Mouse (Mus musculus): Measurements from ENCODE around the gene Dock4. TPM values are rescaled to one million over a fixed set of nuclear protein-coding genes. Genes with fewer than 3 reads are reported as not detected.

Dock4 gene
- polyA plus RNA-seq, 1 experiment from 2014 or later, result 7.2 TPM

GRCm38 (mm10) chr12:40497806-40498205 is 52.1 kb downstream of the Dock4 start:
- Histone ChIP-seq H3K4me1 (replicated peaks) (peaks cover 20% of the 10 kb centered on the region), H3K4me3 (no peak overlapping the region), H3K9ac (no peak overlapping the region), H3K9me3 (replicated peaks) (no peaks in the 10 kb centered on the region), H3K27me3 (no peaks in the 10 kb centered on the region), H3K27ac (no peak overlapping the region), H3K4me2 (no peak overlapping the region), H3K36me3 (no peaks in the 10 kb centered on the region)
- no peak for ATAC-seq (replicated peaks; ENCODE audit: insufficient number of reproducible peaks, insufficient read depth, low FRiP score, low read depth)
- 59% methylated on average over 5 of the region's 5 CpGs for WGBS

GRCm38 (mm10) chr12:40498250-40498671 is 52.5 kb downstream of the Dock4 start:
- Histone ChIP-seq H3K27ac (no peak overlapping the region), H3K4me1 (replicated peaks) (peaks cover 20% of the 10 kb centered on the region), H3K9me3 (replicated peaks) (no peaks in the 10 kb centered on the region), H3K4me2 (no peak overlapping the region), H3K27me3 (no peaks in the 10 kb centered on the region), H3K9ac (no peak overlapping the region), H3K36me3 (no peaks in the 10 kb centered on the region), H3K4me3 (no peak overlapping the region)
- 68% methylated on average over 7 of the region's 7 CpGs for WGBS
- ATAC-seq (replicated peaks; ENCODE audit: insufficient number of reproducible peaks, insufficient read depth, low FRiP score, low read depth), result no peak

- Histone ChIP-seq H3K4me1 (replicated peaks) (peaks cover 24% of the 10 kb centered on the region), H3K9me3 (replicated peaks) (no peaks in the 10 kb centered on the region), H3K4me2 (0 out of 2 replicates have a peak overlapping the region, but pooled peaks have one; percentile 10), H3K9ac (no peak overlapping the region), H3K27ac (no peak overlapping the region), H3K36me3 (no peaks in the 10 kb centered on the region), H3K27me3 (no peaks in the 10 kb centered on the region), H3K4me3 (no peak overlapping the region)
- ATAC-seq (replicated peaks; ENCODE audit: insufficient number of reproducible peaks, insufficient read depth, low FRiP score, low read depth), result peak; percentile 36; the same call in 1 of the 2 replicates
- WGBS, result 50% methylated on average over 15 of the region's 15 CpGs
These were observed 53.3 kb downstream of the Dock4 start for GRCm38 (mm10) chr12:40498928-40499626.

GRCm38 (mm10) chr12:40499627-40500329 is 54.0 kb downstream of the Dock4 start:
- Histone ChIP-seq H3K4me2 (0 out of 2 replicates have a peak overlapping the region, but pooled peaks have one; percentile 10), H3K9ac (no peak overlapping the region), H3K27me3 (no peaks in the 10 kb centered on the region), H3K4me1 (replicated peaks) (peaks cover 24% of the 10 kb centered on the region), H3K4me3 (no peak overlapping the region), H3K9me3 (replicated peaks) (no peaks in the 10 kb centered on the region), H3K36me3 (no peaks in the 10 kb centered on the region), H3K27ac (no peak overlapping the region)
- WGBS, result 49% methylated on average over 5 of the region's 5 CpGs
- peak; percentile 64; the same call in 1 of the 2 replicates for ATAC-seq (replicated peaks; ENCODE audit: insufficient number of reproducible peaks, insufficient read depth, low FRiP score, low read depth)

- Histone ChIP-seq H3K4me2 (no peak overlapping the region), H3K4me3 (no peak overlapping the region), H3K9ac (no peak overlapping the region), H3K4me1 (replicated peaks) (peaks cover 24% of the 10 kb centered on the region), H3K36me3 (no peaks in the 10 kb centered on the region), H3K27ac (no peak overlapping the region), H3K9me3 (replicated peaks) (no peaks in the 10 kb centered on the region), H3K27me3 (no peaks in the 10 kb centered on the region)
- WGBS, result 73% methylated on average over 1 of the region's 1 CpGs
- ATAC-seq (replicated peaks; ENCODE audit: insufficient number of reproducible peaks, insufficient read depth, low FRiP score, low read depth), result no peak
These were observed 55.4 kb downstream of the Dock4 start for GRCm38 (mm10) chr12:40501141-40501540.

GRCm38 (mm10) chr12:40503520-40503919 is 57.8 kb downstream of the Dock4 start:
- 54% methylated on average over 3 of the region's 3 CpGs for WGBS
- Histone ChIP-seq H3K4me2 (no peak overlapping the region), H3K9ac (no peak overlapping the region)

GRCm38 (mm10) chr12:40504687-40505086 is 58.9 kb downstream of the Dock4 start:
- H3K4me3 ChIP-seq, result no peak overlapping the region
- no peak overlapping the region for H3K9ac ChIP-seq
- 55% methylated on average over 3 of the region's 3 CpGs for WGBS
- 0 out of 2 replicates have a peak overlapping the region, but pooled peaks have one; percentile 5 for H3K4me2 ChIP-seq
- no peaks in the 10 kb centered on the region for H3K36me3 ChIP-seq
- peaks cover 12% of the 10 kb centered on the region for H3K4me1 ChIP-seq (replicated peaks)
- no peaks in the 10 kb centered on the region for H3K27me3 ChIP-seq
- H3K27ac ChIP-seq, result peak overlapping the region; percentile 39; the same call in 1 of the 2 replicates
- ATAC-seq (replicated peaks; ENCODE audit: insufficient number of reproducible peaks, insufficient read depth, low FRiP score, low read depth), result 0 out of 2 replicates have a peak, but pooled peaks have one; percentile 47
- no peaks in the 10 kb centered on the region for H3K9me3 ChIP-seq (replicated peaks)

More at GRCm38 (mm10) chr12:40503520-40503919, 57.8 kb downstream of the Dock4 start:
- H3K4me3 ChIP-seq, result no peak overlapping the region
- no peaks in the 10 kb centered on the region for H3K9me3 ChIP-seq (replicated peaks)
- H3K27ac ChIP-seq, result no peak overlapping the region
- H3K36me3 ChIP-seq, result no peaks in the 10 kb centered on the region
- H3K4me1 ChIP-seq (replicated peaks), result peaks cover 23% of the 10 kb centered on the region
- no peak for ATAC-seq (replicated peaks; ENCODE audit: insufficient number of reproducible peaks, insufficient read depth, low FRiP score, low read depth)
- no peaks in the 10 kb centered on the region for H3K27me3 ChIP-seq

- peaks cover 21% of the 10 kb centered on the region for H3K4me1 ChIP-seq (replicated peaks)
- 76% methylated on average over 4 of the region's 4 CpGs for WGBS
- ATAC-seq (replicated peaks; ENCODE audit: insufficient number of reproducible peaks, insufficient read depth, low FRiP score, low read depth), result no peak
- no peak overlapping the region for H3K4me2 ChIP-seq
- H3K36me3 ChIP-seq, result no peaks in the 10 kb centered on the region
- H3K27ac ChIP-seq, result no peak overlapping the region
- H3K9ac ChIP-seq, result no peak overlapping the region
- no peaks in the 10 kb centered on the region for H3K27me3 ChIP-seq
- no peak overlapping the region for H3K4me3 ChIP-seq
- no peaks in the 10 kb centered on the region for H3K9me3 ChIP-seq (replicated peaks)
These were observed 62.2 kb downstream of the Dock4 start for GRCm38 (mm10) chr12:40507823-40508390.

GRCm38 (mm10) chr12:40508416-40508815 is 62.7 kb downstream of the Dock4 start:
- Histone ChIP-seq H3K27me3 (no peaks in the 10 kb centered on the region), H3K4me1 (replicated peaks) (peaks cover 19% of the 10 kb centered on the region), H3K36me3 (no peaks in the 10 kb centered on the region), H3K27ac (no peak overlapping the region), H3K9me3 (replicated peaks) (no peaks in the 10 kb centered on the region), H3K4me2 (no peak overlapping the region), H3K4me3 (no peak overlapping the region), H3K9ac (no peak overlapping the region)
- 53% methylated on average over 8 of the region's 8 CpGs for WGBS
- ATAC-seq (replicated peaks; ENCODE audit: insufficient number of reproducible peaks, insufficient read depth, low FRiP score, low read depth), result no peak

- WGBS, result 29% methylated on average over 8 of the region's 8 CpGs
- Histone ChIP-seq H3K4me3 (no peak overlapping the region), H3K9ac (no peak overlapping the region), H3K27ac (no peak overlapping the region), H3K4me2 (no peak overlapping the region), H3K27me3 (no peaks in the 10 kb centered on the region), H3K36me3 (no peaks in the 10 kb centered on the region), H3K9me3 (replicated peaks) (no peaks in the 10 kb centered on the region), H3K4me1 (replicated peaks) (peaks cover 18% of the 10 kb centered on the region)
- ATAC-seq (replicated peaks; ENCODE audit: insufficient number of reproducible peaks, insufficient read depth, low FRiP score, low read depth), result no peak
These were observed 66.1 kb downstream of the Dock4 start for GRCm38 (mm10) chr12:40511643-40512369.

GRCm38 (mm10) chr12:40512370-40512693 is 66.6 kb downstream of the Dock4 start:
- ATAC-seq (replicated peaks; ENCODE audit: insufficient number of reproducible peaks, insufficient read depth, low FRiP score, low read depth), result no peak
- Histone ChIP-seq H3K9ac (no peak overlapping the region), H3K4me2 (no peak overlapping the region), H3K27me3 (no peaks in the 10 kb centered on the region), H3K4me1 (replicated peaks) (peaks cover 18% of the 10 kb centered on the region), H3K4me3 (no peak overlapping the region), H3K36me3 (no peaks in the 10 kb centered on the region), H3K27ac (no peak overlapping the region), H3K9me3 (replicated peaks) (no peaks in the 10 kb centered on the region)
- WGBS, result 89% methylated on average over 2 of the region's 2 CpGs

Data from heart, embryonic 15.5 days (tissue).